ENCODE assay signal across 25 mouse cellular contexts in the genomic region with DNA sequence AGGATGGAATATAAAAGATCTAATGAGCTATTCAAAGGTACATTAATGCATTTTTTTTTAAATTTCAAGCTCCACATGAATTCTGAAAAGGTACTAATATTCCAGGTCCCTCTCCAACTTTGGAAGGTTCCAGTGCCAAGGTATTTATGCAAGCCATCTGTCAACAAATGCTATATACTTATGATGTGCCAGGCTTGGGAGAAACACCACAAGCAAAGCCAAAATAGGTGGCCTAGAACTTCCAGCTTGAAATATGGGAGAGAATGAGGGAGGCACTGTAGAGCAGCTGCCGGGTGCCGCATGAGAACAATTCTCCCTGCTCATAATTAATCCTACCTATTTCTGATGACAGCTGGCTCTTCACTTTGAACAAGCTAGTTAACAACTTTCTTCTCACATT.
DNase-seq lines count a peak whose midpoint lies in the region; ATAC-seq and TF ChIP-seq lines count a peak whose summit lies in the region.
"Had no signal": no experiment of that assay in that cellular context is flagged by ENCODE, and none has a peak within 500 bp of the region (broad histone marks: within the 10 kb centered on the region; RNA-seq: fewer than 3 reads in every experiment).

No protein-coding gene starts in this region.

- H3K27me3 ChIP-seq in forebrain, postnatal 0 days (ENCODE audit: insufficient read depth, low read length) = no peaks in the 10 kb centered on the region
- no peaks in the 10 kb centered on the region for H3K27me3 ChIP-seq in forebrain, embryonic 13.5 days
- H3K27me3 ChIP-seq: hindbrain, embryonic 12.5 days; limb, embryonic 12.5 days; liver, embryonic 15.5 days; midbrain, embryonic 12.5 days; neural tube, embryonic 15.5 days had no signal

- no peak for TF ChIP-seq POLR2A in brain, embryonic 14.5 days (IDR thresholded peaks at IDR 0.05; ENCODE audit: borderline replicate concordance, extremely low read depth, insufficient read depth, insufficient read length, poor library complexity, severe bottlenecking)

- H3K27ac ChIP-seq in forebrain, postnatal 0 days (ENCODE audit: low read depth, low read length) = no peak overlapping the region
- no peak overlapping the region for H3K27ac ChIP-seq in forebrain, embryonic 13.5 days
- H3K27ac ChIP-seq: hindbrain, embryonic 12.5 days; kidney, postnatal 0 days; limb, embryonic 12.5 days; liver, embryonic 15.5 days; midbrain, embryonic 12.5 days; neural tube, embryonic 15.5 days had no signal

- WGBS in forebrain, postnatal 0 days = 39% methylated on average over 2 of the region's 2 CpGs
- WGBS in forebrain, embryonic 13.5 days = 77% methylated on average over 2 of the region's 2 CpGs

- no peak overlapping the region for H3K4me3 ChIP-seq in forebrain, postnatal 0 days (ENCODE audit: low read depth, low read length)
- no peak overlapping the region for H3K4me3 ChIP-seq in forebrain, embryonic 13.5 days
- H3K4me3 ChIP-seq: hindbrain, embryonic 12.5 days; limb, embryonic 12.5 days; liver, embryonic 15.5 days; midbrain, embryonic 12.5 days; neural tube, embryonic 15.5 days had no signal

- H3K4me1 ChIP-seq in forebrain, postnatal 0 days (ENCODE audit: insufficient read depth) = no peaks in the 10 kb centered on the region
- H3K4me1 ChIP-seq in forebrain, embryonic 13.5 days = peaks cover 7% of the 10 kb centered on the region
- H3K4me1 ChIP-seq: liver, embryonic 15.5 days; midbrain, embryonic 12.5 days; neural tube, embryonic 15.5 days had no signal

- no peaks in the 10 kb centered on the region for H3K36me3 ChIP-seq in forebrain, postnatal 0 days (ENCODE audit: insufficient read depth)
- no peaks in the 10 kb centered on the region for H3K36me3 ChIP-seq in forebrain, embryonic 13.5 days (ENCODE audit: poor library complexity, severe bottlenecking)
- H3K36me3 ChIP-seq: hindbrain, embryonic 12.5 days; limb, embryonic 12.5 days; liver, embryonic 15.5 days; midbrain, embryonic 12.5 days; neural tube, embryonic 15.5 days had no signal

- intact Hi-C loops in left cerebral cortex, postnatal 25 days (cut with DNase I) = no loop called here

- peak; percentile 21 for DNase-seq in forebrain, postnatal 0 days
- peak; percentile 62 for DNase-seq in brain, embryonic 14.5 days (ENCODE audit: low read depth)
- peak; percentile 46 to 53 for DNase-seq in cerebellum, adult 18-20 months
- peak; percentile 31 to 41 for DNase-seq in cerebellum, postnatal 10 days
- no peak for DNase-seq in left cerebral cortex, postnatal 25 days (ENCODE audit: low spot score in 2 of 2)
- DNase-seq: adrenal gland, postnatal 14 days; gastrocnemius, postnatal 14 days; kidney, adult 8-10 months; kidney, postnatal 4 days; layer of hippocampus, adult 9-11 months; lung, embryonic 14.5 days; lung, postnatal 36 days; right cerebral cortex, postnatal 4 days; thymus, adult 2 months; thymus, postnatal 36 days had no signal

- H3K9me3 ChIP-seq in forebrain, postnatal 0 days (ENCODE audit: low read length) = no peaks in the 10 kb centered on the region
- H3K9me3 ChIP-seq in forebrain, embryonic 13.5 days (replicated peaks) = no peaks in the 10 kb centered on the region
- H3K9me3 ChIP-seq: liver, embryonic 15.5 days; midbrain, embryonic 12.5 days had no signal

- H3K4me2 ChIP-seq in forebrain, postnatal 0 days (ENCODE audit: low read depth) = no peak overlapping the region
- H3K4me2 ChIP-seq in forebrain, embryonic 13.5 days = no peak overlapping the region
- H3K4me2 ChIP-seq: hindbrain, embryonic 12.5 days; limb, embryonic 12.5 days; liver, embryonic 15.5 days; lung, embryonic 14.5 days; midbrain, embryonic 12.5 days; neural tube, embryonic 15.5 days had no signal

- no peak overlapping the region for H3K9ac ChIP-seq in forebrain, postnatal 0 days
- H3K9ac ChIP-seq in forebrain, embryonic 13.5 days = no peak overlapping the region
- H3K9ac ChIP-seq: hindbrain, embryonic 12.5 days; limb, embryonic 12.5 days; liver, embryonic 15.5 days; lung, embryonic 14.5 days; midbrain, embryonic 12.5 days; neural tube, embryonic 15.5 days had no signal

- no peak for ATAC-seq in forebrain, postnatal 0 days
- ATAC-seq in forebrain, embryonic 13.5 days = no peak
- ATAC-seq in megakaryocyte-erythroid progenitor cell, adult 5-6 weeks (replicated peaks; ENCODE audit: low FRiP score, low TSS enrichment, poor library complexity, severe bottlenecking) = no peak
- ATAC-seq: CD4-positive, CD25-positive, alpha-beta regulatory T cell, adult 4 months; intestine, embryonic 16.5 days had no signal

- no peak for TF ChIP-seq CTCF in forebrain, postnatal 0 days (IDR thresholded peaks at IDR 0.05; ENCODE audit: low read depth)
- no peak for TF ChIP-seq CTCF in brain, embryonic 14.5 days (IDR thresholded peaks at IDR 0.05; ENCODE audit: borderline replicate concordance, extremely low read depth, insufficient read depth, insufficient read length)

Comparison
In these comparisons a context has a peak if more than half of its experiments do, and no peak if none do; other contexts are left out.
1. DNase-seq: peak in forebrain, postnatal 0 days (single experiment), brain, embryonic 14.5 days (single experiment), cerebellum, adult 18-20 months (2 of 2) and cerebellum, postnatal 10 days (2 of 2); none in left cerebral cortex, postnatal 25 days (0 of 2).